Mouse (Mus musculus): ENCODE data around the gene Itpkb.

The Itpkb gene

GRCm38 (mm10) chr1:180422076-180422828 lies 92.0 kb downstream of the Itpkb start:
- peak; percentile 66 for DNase-seq

- no peak for DNase-seq
Measured at GRCm38 (mm10) chr1:180423008-180423639, 92.8 kb downstream of the Itpkb start.

- DNase-seq, result no peak
Measured at GRCm38 (mm10) chr1:180423931-180424330, 93.6 kb downstream of the Itpkb start.

GRCm38 (mm10) chr1:180426405-180426804 lies 96.1 kb downstream of the Itpkb start:
- no peak for DNase-seq

GRCm38 (mm10) chr1:180427685-180428084 lies 97.4 kb downstream of the Itpkb start:
- no peak for DNase-seq

- DNase-seq, result peak; percentile 41
Measured at GRCm38 (mm10) chr1:180428101-180428712, 97.9 kb downstream of the Itpkb start.

GRCm38 (mm10) chr1:180428871-180429270 lies 98.6 kb downstream of the Itpkb start:
- no peak for DNase-seq

- DNase-seq, result no peak
Measured at GRCm38 (mm10) chr1:180429819-180430218, 99.5 kb downstream of the Itpkb start.

- DNase-seq, result no peak
Measured at GRCm38 (mm10) chr1:180431833-180432232, 101.5 kb downstream of the Itpkb start.

- no peak for DNase-seq
Measured at GRCm38 (mm10) chr1:180433098-180433538, 102.8 kb downstream of the Itpkb start.

GRCm38 (mm10) chr1:180433796-180434566 lies 103.7 kb downstream of the Itpkb start:
- peak; percentile 69 for DNase-seq

GRCm38 (mm10) chr1:180434925-180435324 lies 104.6 kb downstream of the Itpkb start:
- no peak for DNase-seq

- DNase-seq, result no peak
Measured at GRCm38 (mm10) chr1:180439496-180439895, 109.2 kb downstream of the Itpkb start.

- no peak for DNase-seq
Measured at GRCm38 (mm10) chr1:180444411-180444810, 114.1 kb downstream of the Itpkb start.

GRCm38 (mm10) chr1:180449641-180450040 lies 119.4 kb downstream of the Itpkb start:
- DNase-seq, result no peak

- DNase-seq, result no peak
Measured at GRCm38 (mm10) chr1:180458274-180458673, 128.0 kb downstream of the Itpkb start.

GRCm38 (mm10) chr1:180458680-180459079 lies 128.4 kb downstream of the Itpkb start:
- no peak for DNase-seq

- DNase-seq, result no peak
Measured at GRCm38 (mm10) chr1:180460721-180461120, 130.4 kb downstream of the Itpkb start.

GRCm38 (mm10) chr1:180462396-180462795 lies 132.1 kb downstream of the Itpkb start:
- no peak for DNase-seq

- DNase-seq, result no peak
Measured at GRCm38 (mm10) chr1:180462983-180463475, 132.7 kb downstream of the Itpkb start.

- no peak for DNase-seq
Measured at GRCm38 (mm10) chr1:180464357-180464756, 134.1 kb downstream of the Itpkb start.

- no peak for DNase-seq
Measured at GRCm38 (mm10) chr1:180465620-180466019, 135.3 kb downstream of the Itpkb start.

- no peak for DNase-seq
Measured at GRCm38 (mm10) chr1:180468004-180468403, 137.7 kb downstream of the Itpkb start.

Data from cerebellum, adult 11 months (tissue).